Mouse (Mus musculus) R1 (cell line): ENCODE results near the gene Ankrd6.

Experiments
- DNase-seq: peaks from one replicate; pipeline ENCODE4 v3.0.0-alpha.2; 2018; ENCODE audit warnings: low read depth, low spot score

Ankrd6 gene

DNA sequence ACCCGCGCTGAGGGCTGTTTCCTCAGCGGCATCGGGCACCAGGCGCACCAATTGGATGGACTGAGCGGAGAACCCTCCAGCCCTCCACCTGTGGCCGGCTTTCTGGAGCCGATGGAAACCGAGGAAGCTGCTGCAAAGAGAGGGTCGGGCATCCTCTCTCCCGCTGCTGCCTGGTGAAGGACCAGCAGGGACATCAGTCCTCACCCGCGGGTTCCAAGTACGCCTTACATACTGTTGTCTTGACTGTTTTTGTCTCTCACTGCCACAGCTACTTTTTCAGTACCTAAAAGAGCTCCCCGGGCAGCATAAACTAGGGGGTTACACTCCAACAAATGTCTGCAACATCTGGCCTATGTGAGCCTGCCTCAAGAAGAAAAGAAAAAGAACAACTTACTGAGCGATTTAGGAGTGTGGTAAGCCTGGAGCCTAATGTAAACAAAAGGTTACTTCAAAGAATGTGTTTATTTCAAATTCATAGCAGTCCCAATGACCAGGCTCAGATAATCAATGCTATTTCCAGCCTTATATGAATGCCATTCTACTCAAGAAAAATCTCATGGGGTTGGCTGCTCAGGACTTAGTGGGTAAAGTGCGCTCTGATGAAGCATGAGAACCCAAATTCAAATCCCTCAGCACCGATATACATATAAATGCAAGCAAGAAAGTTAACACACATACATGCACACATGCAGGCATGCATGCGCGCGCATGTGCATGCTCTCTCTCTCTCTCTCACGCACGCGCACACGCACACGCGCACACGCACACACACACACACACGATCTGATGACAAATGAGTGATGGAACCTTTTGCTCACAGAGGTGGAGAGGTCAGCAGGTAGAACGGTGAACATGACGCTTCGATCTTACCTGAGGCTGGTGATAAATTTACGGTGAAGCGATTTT lies 647 bp upstream of the Ankrd6 start:
- DNase-seq: peak; percentile 62

DNA sequence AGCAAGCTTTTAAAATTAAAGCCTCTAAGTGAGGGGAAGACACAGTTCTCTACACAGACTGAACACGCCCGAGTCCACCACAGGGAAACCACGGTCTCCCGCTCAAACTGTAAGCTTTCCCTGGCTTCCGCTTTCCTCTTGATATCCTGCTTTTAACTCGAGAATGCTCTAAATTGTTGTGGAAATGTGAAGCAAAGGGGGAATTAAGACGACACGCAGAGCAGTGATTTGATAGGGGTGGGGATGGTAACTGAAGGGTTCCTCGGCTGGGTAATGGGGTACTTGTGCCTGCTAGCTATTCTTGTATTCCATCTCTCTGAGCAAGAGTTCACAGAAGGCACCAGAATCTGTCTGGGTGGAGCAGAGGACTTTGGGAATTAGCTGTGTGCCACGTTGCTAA lies 1.9 kb downstream of the Ankrd6 start:
- DNase-seq: peak; percentile 69

DNA sequence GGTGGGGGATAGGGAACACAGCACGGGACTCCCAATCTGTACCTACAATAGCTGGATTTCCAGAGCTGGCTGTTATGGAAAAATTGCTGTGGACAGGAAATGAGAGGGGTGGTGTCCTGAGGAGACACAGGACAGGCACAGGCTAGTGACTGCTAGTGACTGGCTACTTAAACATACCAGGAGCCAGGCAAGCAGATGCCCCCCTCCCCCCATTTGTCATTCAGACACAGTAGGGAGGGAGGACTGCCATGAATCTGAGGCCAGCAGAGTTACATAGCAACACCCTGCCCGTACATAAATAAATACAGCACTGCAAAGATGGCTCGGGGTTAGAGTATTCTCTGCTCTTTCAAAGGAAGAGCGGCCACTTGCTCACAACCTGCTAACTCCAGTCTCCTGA lies 3.0 kb downstream of the Ankrd6 start:
- peak; percentile 92 for DNase-seq

DNA sequence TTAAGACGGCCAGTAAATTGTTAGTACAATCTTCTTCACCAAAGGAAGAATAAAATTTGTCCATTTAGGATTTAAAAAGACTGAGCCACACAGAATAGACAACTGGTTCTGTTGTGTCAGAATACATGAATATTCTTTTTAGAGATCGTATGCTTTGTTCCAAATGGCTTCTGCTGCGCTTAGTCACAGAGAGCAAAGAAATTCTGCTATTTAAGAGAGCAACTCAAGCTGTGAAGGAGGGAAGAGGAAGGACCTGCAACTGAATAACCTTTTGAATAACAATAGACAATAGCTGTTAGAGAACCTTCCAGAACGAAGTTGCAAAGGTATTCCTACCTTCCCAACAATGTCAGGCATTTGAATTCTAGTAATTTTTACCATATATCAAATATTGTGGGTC lies 9.7 kb downstream of the Ankrd6 start:
- DNase-seq: peak; percentile 97

DNA sequence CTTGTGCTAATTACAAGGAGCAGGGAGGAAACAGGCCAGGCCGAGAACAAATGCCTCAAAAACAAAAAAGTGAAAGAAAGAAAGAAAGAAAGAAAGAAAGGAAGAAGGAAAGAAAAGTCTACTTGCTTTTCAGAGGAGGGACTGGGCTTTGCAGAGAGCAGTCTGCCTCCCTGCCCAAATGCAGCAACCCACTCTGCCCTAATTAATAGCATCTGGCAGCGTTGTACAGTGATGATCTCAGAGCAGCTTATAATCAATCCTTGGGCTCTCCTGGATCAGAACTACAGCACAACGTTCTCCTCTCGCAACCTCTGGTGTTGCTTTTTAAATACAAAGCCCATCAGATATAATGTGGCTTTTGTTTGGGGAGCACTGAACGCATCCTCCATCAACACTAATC lies 10.7 kb downstream of the Ankrd6 start:
- DNase-seq: no peak

DNA sequence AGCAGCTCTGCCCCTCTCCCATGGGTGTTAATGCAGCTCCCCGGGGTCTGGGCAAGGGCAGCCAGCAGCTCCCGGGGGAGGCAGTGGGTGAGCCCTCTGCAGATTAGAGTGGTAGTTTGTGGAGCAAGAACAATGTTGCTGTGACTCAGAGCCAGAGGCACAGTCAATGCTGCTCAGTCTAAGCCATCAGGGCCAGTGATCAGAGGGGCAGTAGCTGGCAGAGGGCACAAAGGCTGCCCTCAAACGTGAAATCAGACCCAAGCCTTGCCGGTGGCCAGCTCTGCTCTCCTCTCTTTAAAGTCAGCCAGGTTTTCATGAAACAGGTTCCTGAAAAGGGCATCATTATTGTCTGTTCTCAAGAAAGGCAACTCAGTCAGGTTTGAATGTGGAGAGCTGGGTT lies 11.1 kb downstream of the Ankrd6 start:
- no peak for DNase-seq

DNA sequence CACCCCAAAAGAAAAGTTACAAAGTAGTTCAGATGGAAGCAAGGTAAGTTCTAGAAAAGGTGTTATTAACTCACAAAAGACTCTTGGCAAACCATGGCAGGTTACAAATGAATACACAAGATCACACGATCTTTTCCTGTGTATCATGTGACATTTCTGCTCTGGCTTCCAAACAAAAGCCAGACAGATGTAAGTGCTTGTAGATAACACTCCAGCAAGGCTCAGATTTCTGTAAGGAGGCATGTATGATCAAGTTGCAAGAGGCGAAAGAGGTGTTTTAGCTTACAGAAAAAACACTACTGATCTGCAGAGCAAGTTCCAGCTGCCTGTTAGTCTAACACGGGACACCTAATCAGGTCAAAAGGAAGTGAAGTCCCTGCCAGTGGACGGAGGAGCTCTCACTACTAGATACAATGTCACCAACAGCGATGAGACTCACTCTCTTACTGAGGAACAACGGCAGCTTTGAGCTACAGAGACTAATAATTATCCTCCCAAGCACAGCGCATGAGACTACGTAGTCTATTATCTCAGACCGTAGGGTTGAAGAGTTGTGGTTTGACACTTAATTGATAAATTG lies 13.8 kb downstream of the Ankrd6 start:
- DNase-seq: no peak

DNA sequence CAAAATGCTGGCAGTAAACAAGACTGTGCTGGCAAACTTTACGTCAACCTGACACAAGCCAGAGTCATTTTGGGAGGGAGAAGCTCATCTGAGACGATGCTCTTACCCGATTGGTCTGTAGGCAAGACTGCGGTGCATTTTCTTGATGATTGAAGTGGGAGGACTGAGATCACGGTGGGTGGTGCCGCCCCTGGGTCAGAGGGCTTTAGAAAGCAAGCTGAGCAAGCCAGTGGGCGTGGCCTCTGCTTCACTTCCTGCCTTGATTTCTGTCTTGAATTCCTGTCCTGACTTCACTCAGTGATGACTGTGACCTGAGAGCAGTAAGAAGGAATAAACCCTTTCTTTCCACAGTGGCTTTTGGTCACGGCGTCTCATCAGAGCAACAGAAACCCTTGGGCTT lies 18.6 kb downstream of the Ankrd6 start:
- peak; percentile 98 for DNase-seq

DNA sequence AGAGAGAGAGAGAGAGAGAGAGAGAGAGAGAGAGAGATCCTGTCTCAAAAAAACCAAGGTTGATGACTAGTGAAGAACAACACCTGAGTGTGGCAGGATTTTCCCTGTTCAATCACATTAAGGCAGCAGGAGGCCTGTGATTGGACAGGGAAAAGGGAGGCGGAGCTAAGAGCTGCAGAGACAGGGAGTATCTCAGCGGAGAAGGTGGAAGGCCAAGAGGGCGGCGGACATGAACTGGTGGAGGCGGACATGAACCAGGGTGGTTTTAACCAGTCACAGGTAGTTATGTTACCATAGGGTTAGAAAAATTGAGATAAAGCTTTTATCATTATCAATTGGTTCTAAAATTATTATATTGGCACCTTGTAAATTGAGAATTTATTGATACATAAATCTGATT lies 20.9 kb downstream of the Ankrd6 start:
- peak; percentile 87 for DNase-seq

DNA sequence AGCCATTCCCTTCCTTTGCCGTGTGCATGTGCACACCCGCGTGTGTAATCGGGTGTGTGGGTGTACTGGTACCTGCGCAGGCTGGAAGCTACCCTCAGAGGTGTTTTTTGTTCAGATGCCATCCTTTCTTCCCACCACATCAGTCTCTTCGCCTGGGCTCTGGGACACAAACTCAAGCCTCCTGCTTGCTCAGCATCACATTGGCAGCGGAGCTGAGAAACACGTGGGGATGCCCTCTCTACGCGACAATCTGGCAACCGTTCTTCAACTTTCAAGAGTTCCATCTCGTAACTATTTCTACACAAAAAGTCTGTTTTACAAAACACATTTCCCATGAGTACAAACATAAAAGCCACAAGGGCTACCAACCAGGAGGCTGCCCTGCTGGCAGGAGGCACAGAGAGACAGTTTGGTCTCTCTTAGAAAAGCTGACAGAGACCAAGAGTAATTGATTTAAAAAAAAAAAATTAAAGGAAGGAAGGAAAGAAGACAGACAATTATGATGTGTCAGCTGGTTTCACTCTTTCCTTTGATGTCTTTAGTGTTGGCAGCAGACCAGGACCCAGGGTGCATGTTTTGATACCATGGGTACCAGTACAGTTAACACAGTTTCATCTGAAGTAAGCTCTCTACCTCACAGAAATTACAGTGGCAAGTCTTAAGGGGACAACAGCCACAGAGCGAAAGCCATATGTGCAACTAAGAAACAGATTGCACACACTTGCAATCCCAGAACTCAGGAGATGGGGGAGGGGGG lies 21.8 kb downstream of the Ankrd6 start:
- DNase-seq: no peak

DNA sequence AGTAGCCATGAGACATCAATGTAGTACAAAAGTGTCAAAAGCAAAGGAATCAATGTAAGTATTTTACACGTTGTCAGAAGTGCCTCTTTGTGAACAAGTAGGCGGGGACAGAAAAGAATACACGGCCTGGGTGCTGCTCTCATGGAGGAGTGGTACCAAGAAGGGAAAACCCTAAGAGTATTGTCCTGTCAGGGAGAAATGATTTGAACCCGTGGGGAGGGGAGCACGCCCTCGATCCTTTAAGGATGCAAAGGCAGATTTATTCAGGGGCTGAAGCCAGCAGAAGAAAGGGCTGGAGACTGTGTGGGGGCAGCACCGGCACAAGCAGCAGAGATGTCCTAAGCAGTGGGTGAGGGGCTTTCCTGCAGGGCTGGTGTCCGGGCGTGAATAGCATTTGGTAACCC lies 26.7 kb downstream of the Ankrd6 start:
- DNase-seq: peak; percentile 91

DNA sequence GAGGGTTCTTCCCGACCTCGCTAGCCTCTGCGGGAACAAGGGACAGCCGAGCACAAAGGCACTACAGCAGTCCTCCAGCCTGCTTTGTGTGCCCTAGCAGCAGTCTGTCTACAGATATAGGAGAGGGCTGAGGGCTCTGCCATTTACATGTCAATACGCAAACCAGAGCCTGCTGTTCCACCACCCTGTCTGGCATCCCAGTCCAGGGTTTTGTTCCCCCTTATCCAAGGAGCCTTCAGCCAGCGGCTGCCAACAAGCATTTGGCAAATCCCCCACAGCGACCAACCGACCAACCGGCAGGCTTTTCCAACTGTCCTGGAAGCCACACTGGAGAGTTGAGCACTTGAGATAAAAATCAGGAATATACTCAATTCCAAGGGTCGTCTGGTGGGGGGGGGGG lies 27.2 kb downstream of the Ankrd6 start:
- peak; percentile 93 for DNase-seq

DNA sequence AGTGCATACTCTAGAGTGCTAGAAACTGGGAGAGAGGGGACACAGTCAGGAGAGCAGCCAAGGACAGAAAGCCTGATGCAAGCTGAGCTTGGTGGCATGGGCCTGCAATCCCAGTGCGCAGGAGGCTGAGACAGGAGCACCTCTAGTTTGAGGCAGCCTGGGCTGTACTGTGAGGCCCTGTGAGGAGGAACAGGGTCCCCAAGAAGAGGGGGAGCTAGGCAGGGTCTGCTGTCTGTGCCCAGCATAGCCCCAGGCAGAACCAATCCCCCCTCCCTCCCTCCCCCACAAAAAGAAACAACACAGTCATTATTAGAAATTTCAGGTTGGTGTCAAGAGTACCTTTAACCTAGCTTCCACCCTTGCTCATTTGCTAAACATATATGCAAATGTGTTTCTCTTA lies 27.8 kb downstream of the Ankrd6 start:
- DNase-seq: no peak

DNA sequence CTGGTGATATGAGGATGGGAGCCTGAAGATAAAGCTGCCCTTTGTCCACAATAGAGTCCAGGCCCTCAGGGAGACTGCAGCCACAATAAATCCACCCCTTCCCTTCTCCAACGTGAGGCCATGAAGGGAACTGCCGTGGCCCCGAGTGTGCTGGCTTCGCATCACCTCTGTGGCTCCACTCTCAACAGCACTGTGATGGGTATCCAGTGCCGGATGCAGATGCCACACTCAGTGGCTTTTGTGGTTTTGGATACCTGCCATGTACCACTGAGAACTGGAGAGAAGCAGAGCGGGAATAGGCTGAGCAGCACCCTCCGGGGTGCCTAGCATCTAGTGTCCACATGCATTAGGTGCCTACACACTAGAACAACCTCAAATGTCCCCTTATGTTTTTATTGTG lies 29.8 kb downstream of the Ankrd6 start:
- no peak for DNase-seq

DNA sequence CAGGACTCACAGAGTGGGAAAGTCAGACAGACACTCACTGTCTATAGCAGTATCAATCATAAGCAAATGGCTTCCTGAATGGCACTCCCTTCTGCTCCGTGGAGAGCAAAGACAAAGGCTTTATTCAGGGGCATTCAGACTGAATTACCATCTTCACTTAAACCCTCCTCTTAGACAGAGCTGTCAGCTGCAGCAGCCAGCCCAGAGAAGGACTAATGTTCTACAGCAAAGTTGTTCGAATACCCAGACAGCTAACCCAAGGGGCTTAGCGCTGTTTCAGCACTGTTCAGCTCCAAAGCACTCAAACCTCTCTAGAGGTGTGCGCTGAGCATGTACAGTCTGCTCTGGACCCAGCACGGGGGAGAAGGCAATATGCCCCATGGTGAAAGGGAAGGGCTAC lies 32.1 kb downstream of the Ankrd6 start:
- peak; percentile 87 for DNase-seq

DNA sequence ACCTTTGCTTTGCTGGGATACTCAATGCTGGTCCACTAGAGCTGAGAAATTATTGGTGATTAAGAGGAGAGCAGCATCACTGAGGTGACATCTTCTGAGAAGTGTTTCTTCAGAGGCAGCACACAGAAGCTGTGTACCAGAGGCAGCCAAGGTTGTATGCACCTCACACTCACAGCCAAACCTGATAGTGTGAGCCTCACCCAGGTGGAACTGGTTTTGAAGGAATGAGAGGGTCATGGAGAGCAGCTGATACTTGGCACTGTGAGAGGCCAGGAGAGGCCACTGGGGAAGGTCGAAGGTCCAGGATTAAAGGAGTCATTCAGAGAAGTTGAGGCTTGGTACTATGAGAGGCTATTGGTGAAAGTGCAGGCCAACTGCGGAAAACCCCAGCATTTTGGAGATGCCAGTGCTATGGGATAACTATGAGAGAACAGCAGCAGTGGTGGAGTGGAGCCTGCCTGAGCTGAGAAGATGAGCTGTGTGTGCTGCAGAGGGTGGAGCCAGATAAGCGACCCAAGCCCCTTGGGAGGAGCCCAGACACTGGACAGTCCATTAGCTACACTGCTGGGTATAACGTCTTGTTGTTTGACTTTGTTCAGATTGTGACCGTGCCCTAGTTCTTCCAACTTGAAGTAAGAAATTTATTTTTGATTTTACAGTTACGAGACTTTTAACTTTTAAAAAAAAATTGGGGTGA lies 33.8 kb downstream of the Ankrd6 start:
- DNase-seq: no peak

DNA sequence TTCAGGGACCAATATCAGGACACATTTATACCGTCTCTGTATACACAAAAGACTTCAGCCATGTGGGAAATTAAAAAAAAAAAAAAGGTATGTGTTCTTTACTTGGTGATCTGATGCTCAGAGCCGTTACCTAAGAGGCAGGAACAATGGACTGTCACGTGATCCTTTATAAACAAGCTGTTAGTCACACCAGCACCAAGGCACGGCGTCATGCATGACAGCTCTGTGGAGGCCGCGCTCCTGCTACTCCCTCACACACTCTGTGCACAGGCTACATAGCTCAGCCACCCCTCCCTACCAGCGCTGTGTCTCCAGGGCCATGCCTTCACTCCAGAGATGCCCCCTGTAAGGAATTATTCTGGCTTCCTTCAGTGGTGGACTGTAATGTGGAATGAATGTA lies 34.7 kb downstream of the Ankrd6 start:
- DNase-seq: no peak

DNA sequence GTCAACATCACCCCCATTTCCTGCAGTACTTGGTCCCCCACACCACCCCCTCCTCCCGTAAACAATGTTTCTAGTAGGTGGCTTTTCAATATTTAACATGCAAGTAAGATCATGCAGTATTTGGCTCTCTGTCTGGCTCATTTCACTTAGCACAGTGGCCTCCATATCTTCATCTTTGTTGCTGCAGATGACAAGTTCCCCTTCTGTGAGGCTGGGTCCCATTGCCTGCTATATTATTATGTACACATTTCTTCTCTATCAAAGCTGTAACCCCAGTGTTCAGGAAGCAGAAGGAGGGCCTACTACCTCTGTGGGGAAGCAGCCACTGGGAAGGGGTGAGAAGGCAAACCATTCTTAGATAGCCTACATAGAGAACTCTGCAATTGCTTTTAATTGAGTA lies 40.6 kb downstream of the Ankrd6 start:
- no peak for DNase-seq

DNA sequence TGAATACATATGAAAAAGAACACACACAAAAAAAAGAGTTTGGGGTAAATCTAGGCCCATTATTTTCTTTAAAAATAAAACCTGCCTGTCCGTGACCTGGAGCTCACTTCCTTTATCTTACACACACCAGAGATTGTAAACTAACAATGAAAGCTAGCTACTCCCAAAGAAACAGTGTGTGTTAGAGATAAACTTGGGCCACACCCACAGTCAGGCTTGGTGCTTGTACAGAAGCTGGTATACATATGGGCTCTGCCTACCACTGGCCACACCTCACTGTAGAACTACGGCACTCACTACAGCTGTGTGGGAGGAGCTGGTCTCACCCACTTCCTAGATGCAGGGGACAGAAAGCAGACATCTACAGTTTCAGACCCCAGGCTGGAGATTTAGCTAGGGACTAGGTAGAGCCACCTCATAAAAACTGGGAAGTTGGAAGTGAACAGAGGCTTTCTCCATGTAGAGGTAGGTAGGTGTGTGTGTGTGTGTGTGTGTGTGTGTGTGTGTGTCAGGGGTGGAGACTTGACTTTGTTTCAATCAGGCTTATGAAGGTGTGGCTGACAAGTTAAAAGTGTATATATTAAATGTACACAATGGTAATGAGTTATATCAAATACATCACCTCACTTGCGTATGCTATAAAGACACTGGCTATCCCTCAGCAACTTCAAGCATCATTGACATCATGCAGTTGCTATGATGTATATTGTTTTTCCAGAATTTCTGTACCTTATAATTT lies 41.2 kb downstream of the Ankrd6 start:
- DNase-seq: no peak

DNA sequence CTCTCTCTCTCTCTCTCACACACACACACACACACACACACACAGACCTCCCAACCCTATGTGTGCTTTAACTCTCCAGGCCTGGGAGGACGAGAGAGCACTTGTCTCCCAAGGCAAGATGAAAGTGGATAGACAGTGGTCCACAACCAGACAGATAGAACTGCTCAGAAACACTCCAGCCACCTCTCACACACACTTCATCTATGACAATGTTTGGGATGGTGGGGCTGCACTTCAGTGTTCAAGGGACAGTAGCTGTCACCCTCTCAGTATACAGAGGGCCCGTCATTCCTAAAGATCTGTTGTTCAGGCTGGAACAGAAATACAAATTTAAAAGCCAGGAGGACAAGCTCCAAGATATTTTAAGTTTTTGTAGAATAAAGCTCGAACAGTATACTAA lies 43.0 kb downstream of the Ankrd6 start:
- no peak for DNase-seq

DNA sequence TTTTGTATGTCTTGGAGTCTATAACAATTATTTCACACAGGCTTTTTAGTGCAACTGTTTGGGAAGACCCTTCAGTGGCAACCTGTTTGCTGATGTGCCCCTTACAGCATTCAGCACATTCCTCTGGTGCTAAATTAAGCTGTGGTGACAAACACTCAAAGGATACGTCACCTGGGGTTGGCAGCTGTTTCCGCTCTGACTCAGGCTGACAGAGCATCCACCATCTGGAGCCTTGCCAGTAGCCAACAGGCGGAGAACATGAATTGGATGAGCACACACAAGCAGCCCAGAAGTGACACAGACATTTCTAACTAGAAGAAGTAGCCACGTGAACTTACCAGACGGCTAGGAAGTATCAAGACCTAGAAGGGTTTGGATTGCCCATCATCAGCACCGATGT lies 44.0 kb downstream of the Ankrd6 start:
- no peak for DNase-seq
